Mouse (Mus musculus) G1E (cell line): ENCODE data around the gene Phlda3.

Experiments
- CTCF ChIP-seq: IDR thresholded peaks from 2 replicates; pipeline ENCODE4 v1.5.1; 2012; ENCODE audit warnings: low read depth, low read length, inconsistent platforms, mixed read lengths
- POLR2AphosphoS5 ChIP-seq: IDR thresholded peaks from 2 replicates; pipeline ENCODE4 v1.6.1; 2012; ENCODE audit warnings: low read depth, low read length, inconsistent platforms; ENCODE audit not compliant: insufficient replicate concordance
- TAL1 ChIP-seq: conservative IDR thresholded peaks from 2 replicates; pipeline ENCODE4 v1.6.1; 2012; ENCODE audit warnings: low read depth, low read length, inconsistent platforms, mixed read lengths

DNA sequence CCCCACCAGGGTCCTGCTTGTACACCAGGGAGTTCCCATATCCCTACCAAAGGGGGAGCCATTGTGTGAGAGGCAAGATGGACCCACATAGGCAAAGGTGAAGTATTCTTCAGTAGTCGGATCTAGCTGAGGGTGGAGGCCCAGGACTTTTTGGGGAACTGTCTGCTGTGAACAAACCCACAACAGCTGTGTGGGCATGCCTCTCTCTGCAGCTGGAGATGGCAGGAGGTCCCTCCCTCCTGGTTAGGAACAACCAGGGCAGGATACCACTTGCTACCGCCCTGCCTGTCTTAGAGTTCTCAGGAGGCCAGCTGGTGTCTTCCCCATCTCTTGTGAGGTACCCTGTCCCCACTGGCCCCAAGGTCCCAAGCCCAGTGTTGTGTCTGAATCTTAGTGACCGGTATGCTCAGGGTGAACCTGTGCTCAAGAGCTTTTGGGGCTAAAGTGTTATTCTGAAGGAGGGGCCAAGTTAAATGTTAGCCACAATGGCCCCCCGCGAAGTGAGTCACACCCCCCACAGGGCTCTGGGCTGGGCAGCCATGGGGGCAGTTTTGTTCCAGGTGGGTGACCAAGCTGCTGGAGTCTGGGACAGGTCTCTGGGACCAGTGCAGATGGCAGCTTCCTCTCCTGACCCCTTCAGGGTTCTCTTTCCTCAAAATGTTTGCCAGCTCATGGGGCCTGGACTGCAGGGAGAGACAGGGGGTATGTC is 47.9 kb downstream of the Phlda3 start:
- TF ChIP-seq CTCF (no peak), POLR2AphosphoS5 (no peak), TAL1 (no peak)
